Comparison of ENCODE assay signal across 20 mouse cellular contexts in the genomic region with DNA sequence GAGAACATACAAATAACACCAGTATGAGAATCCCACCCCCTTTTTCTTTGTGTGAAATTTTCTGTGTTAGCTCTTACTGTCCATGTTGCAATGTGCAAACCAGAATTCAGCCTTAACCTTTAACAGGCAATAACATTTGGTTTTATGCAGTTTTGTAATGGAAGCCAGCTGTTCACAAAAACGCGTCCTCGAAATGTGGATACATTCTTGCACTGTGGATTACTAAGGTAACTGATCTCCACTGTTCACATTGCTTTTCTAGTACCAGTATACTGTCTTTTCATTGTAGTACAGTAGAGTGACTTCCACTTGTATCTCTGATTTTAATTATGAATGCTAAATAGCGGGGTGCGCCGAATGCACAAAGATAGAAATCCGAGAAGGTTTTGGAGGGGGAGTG.
"Had no signal": no experiment of that assay in that cellular context is flagged by ENCODE, and none has a peak within 500 bp of the region (broad histone marks: within the 10 kb centered on the region; RNA-seq: fewer than 3 reads in every experiment).

No protein-coding gene starts in this region.

- H3K9ac ChIP-seq: liver, embryonic 13.5 days; liver, postnatal 0 days; midbrain, embryonic 12.5 days; neural tube, embryonic 13.5 days; stomach, embryonic 15.5 days had no signal

- H3K4me3 ChIP-seq: layer of hippocampus, adult 2 months; left cerebral cortex, adult 2 months; liver, embryonic 13.5 days; megakaryocyte, embryonic 14.5 days; midbrain, embryonic 12.5 days; neural tube, embryonic 13.5 days; stomach, embryonic 15.5 days had no signal

- H3K9me3 ChIP-seq: liver, embryonic 13.5 days; megakaryocyte, embryonic 14.5 days; midbrain, embryonic 12.5 days; neural tube, embryonic 13.5 days; stomach, embryonic 15.5 days had no signal

- ATAC-seq: intestine, postnatal 0 days; liver, postnatal 0 days; lung, postnatal 0 days; midbrain, embryonic 16.5 days had no signal

- H3K36me3 ChIP-seq: liver, embryonic 13.5 days; midbrain, embryonic 12.5 days; neural tube, embryonic 13.5 days; stomach, embryonic 15.5 days had no signal

- H3K27ac ChIP-seq: layer of hippocampus, adult 2 months; left cerebral cortex, adult 2 months; liver, embryonic 13.5 days; macrophage; midbrain, embryonic 12.5 days; neural tube, embryonic 13.5 days; stomach, embryonic 15.5 days had no signal

- H3K27me3 ChIP-seq: liver, embryonic 13.5 days; megakaryocyte, embryonic 14.5 days; stomach, embryonic 15.5 days had no signal

- H3K4me2 ChIP-seq: liver, embryonic 13.5 days; midbrain, embryonic 12.5 days; neural tube, embryonic 13.5 days; stomach, embryonic 15.5 days had no signal

- H3K4me1 ChIP-seq: liver, embryonic 13.5 days; megakaryocyte, embryonic 14.5 days; midbrain, embryonic 12.5 days; neural tube, embryonic 13.5 days; stomach, embryonic 15.5 days had no signal

- DNase-seq: kidney, adult 8-10 months; kidney, postnatal 10 days; kidney, postnatal 4 days; liver; liver, embryonic 13.5 days; liver, postnatal 0 days; retina, postnatal 1 day; right cerebral cortex, postnatal 4 days; thymus, adult 2 months; thymus, postnatal 25 days had no signal
